Mouse (Mus musculus): ENCODE measurements around the gene Ablim1. TPM values are rescaled to one million over a fixed set of nuclear protein-coding genes. Genes with fewer than 3 reads are reported as not detected.

The Ablim1 gene
- total and polyA plus RNA-seq, 2 experiments: 16.6 to 23.7 TPM

DNA sequence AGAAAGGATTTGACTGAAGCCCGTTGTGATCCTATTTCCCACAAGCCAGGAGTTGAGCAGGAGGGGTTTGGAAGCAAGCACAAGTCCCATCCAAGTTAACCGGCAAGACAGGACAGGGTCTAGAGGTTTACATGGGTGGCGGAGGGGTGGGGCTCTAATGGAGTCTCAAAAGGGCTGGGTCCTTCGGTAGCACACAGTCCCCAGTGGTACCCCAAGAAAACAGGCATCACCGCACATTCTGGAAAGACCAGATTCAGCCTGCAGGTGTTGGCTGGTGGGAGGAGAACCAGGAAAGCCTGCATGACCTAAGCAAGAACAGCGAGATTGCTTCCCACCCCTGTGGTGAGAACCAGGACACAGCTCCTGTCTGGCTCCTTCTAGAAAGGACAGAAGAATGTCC is 186.7 kb downstream of the Ablim1 start:
- no peak for DNase-seq (ENCODE audit: extremely low read depth, low read depth, low spot score)
- H3K4me3 ChIP-seq (ENCODE audit: insufficient read depth, low read depth, low read length): no peak overlapping the region
- 92% methylated on average over 6 of the region's 6 CpGs for WGBS
- no peaks in the 10 kb centered on the region for H3K79me2 ChIP-seq (ENCODE audit: control insufficient read depth, insufficient read depth, low read length)
- H3K36me3 ChIP-seq (ENCODE audit: control insufficient read depth, insufficient read depth, low read length): no peaks in the 10 kb centered on the region; the same call in 1 of the 2 replicates
- TF ChIP-seq CTCF (IDR thresholded peaks at IDR 0.05; ENCODE audit: low read depth, low read length) (no peak), POLR2A (IDR thresholded peaks at IDR 0.05; ENCODE audit: extremely low read depth, insufficient read depth, low read length) (no peak)
- no peaks in the 10 kb centered on the region for H3K4me1 ChIP-seq (ENCODE audit: control insufficient read depth, insufficient read depth, low read length)
- no peak overlapping the region for H3K27ac ChIP-seq (replicated peaks; ENCODE audit: insufficient read depth, low read depth, low read length)
- H3K9ac ChIP-seq (ENCODE audit: low read depth, low read length): no peak overlapping the region
- H3K27me3 ChIP-seq (ENCODE audit: control insufficient read depth, insufficient read depth, low read length): no peaks in the 10 kb centered on the region

GRCm38 (mm10) chr19:57127523-57127922 is 187.2 kb downstream of the Ablim1 start:
- no peak overlapping the region for H3K4me3 ChIP-seq (ENCODE audit: insufficient read depth, low read depth, low read length)
- TF ChIP-seq POLR2A (IDR thresholded peaks at IDR 0.05; ENCODE audit: extremely low read depth, insufficient read depth, low read length) (no peak), CTCF (IDR thresholded peaks at IDR 0.05; ENCODE audit: low read depth, low read length) (no peak)
- H3K27ac ChIP-seq (replicated peaks; ENCODE audit: insufficient read depth, low read depth, low read length): no peak overlapping the region
- no peak overlapping the region for H3K9ac ChIP-seq (ENCODE audit: low read depth, low read length)
- WGBS: 94% methylated on average over 5 of the region's 5 CpGs
- no peaks in the 10 kb centered on the region for H3K4me1 ChIP-seq (ENCODE audit: control insufficient read depth, insufficient read depth, low read length)
- no peaks in the 10 kb centered on the region for H3K27me3 ChIP-seq (ENCODE audit: control insufficient read depth, insufficient read depth, low read length)
- no peaks in the 10 kb centered on the region; the same call in 1 of the 2 replicates for H3K36me3 ChIP-seq (ENCODE audit: control insufficient read depth, insufficient read depth, low read length)
- no peak for DNase-seq (ENCODE audit: extremely low read depth, low read depth, low spot score)
- no peaks in the 10 kb centered on the region for H3K79me2 ChIP-seq (ENCODE audit: control insufficient read depth, insufficient read depth, low read length)

- no peaks in the 10 kb centered on the region for H3K27me3 ChIP-seq (ENCODE audit: control insufficient read depth, insufficient read depth, low read length)
- WGBS: 94% methylated on average over 10 of the region's 10 CpGs
- TF ChIP-seq CTCF (IDR thresholded peaks at IDR 0.05; ENCODE audit: low read depth, low read length) (no peak), POLR2A (IDR thresholded peaks at IDR 0.05; ENCODE audit: extremely low read depth, insufficient read depth, low read length) (no peak)
- H3K36me3 ChIP-seq (ENCODE audit: control insufficient read depth, insufficient read depth, low read length): no peaks in the 10 kb centered on the region; the same call in 1 of the 2 replicates
- no peak overlapping the region for H3K4me3 ChIP-seq (ENCODE audit: insufficient read depth, low read depth, low read length)
- no peaks in the 10 kb centered on the region for H3K79me2 ChIP-seq (ENCODE audit: control insufficient read depth, insufficient read depth, low read length)
- DNase-seq (ENCODE audit: extremely low read depth, low read depth, low spot score): no peak
- no peak overlapping the region for H3K27ac ChIP-seq (replicated peaks; ENCODE audit: insufficient read depth, low read depth, low read length)
- H3K9ac ChIP-seq (ENCODE audit: low read depth, low read length): no peak overlapping the region
- no peaks in the 10 kb centered on the region for H3K4me1 ChIP-seq (ENCODE audit: control insufficient read depth, insufficient read depth, low read length)
Measured at GRCm38 (mm10) chr19:57126950-57127349, 187.8 kb downstream of the Ablim1 start.

DNA sequence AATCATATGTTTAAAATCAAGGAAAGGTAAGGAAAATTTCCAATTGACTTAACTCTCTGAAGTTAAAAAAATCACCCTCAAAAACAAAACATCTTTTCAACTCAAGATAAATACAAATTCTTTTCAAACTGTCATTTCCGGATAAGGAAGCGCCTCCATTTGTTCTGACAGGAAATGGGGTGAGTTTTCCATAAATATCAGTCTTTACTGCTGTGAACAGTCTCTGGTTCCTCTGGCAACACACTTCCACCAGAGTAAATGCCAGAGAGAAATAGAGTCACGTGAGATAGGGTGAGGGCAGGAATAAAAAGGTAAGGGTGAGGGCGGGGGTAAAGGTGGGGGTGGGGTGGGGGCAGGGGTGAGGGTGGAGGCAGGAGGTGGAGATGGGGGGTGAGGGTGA is 189.8 kb downstream of the Ablim1 start:
- no peak overlapping the region for H3K27ac ChIP-seq (replicated peaks; ENCODE audit: insufficient read depth, low read depth, low read length)
- H3K79me2 ChIP-seq (ENCODE audit: control insufficient read depth, insufficient read depth, low read length): no peaks in the 10 kb centered on the region
- no peak overlapping the region for H3K9ac ChIP-seq (ENCODE audit: low read depth, low read length)
- no peak for DNase-seq (ENCODE audit: extremely low read depth, low read depth, low spot score)
- H3K4me1 ChIP-seq (ENCODE audit: control insufficient read depth, insufficient read depth, low read length): no peaks in the 10 kb centered on the region
- WGBS: 77% methylated on average over 4 of the region's 4 CpGs
- H3K27me3 ChIP-seq (ENCODE audit: control insufficient read depth, insufficient read depth, low read length): no peaks in the 10 kb centered on the region
- H3K36me3 ChIP-seq (ENCODE audit: control insufficient read depth, insufficient read depth, low read length): no peaks in the 10 kb centered on the region; the same call in 1 of the 2 replicates
- TF ChIP-seq POLR2A (IDR thresholded peaks at IDR 0.05; ENCODE audit: extremely low read depth, insufficient read depth, low read length) (no peak), CTCF (IDR thresholded peaks at IDR 0.05; ENCODE audit: low read depth, low read length) (no peak)
- H3K4me3 ChIP-seq (ENCODE audit: insufficient read depth, low read depth, low read length): no peak overlapping the region

DNA sequence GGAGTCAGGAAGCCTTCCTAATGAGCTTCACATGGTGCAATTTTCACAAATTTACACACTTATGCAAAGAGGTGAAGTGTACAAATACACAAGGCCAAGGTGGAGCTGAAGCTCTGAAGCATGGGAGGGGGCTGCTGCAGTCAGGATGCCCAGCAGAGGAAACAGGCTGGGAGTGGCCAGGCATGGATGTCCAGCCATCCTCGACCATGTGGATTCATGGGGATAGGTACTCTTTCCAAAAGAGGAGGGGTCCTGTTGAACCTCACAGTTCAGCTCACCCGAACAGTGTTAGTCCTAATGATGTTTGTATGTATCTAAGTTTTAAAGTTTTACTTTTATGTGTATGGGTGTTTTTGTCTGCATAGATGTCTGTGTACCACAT is 190.6 kb downstream of the Ablim1 start:
- H3K27ac ChIP-seq (replicated peaks; ENCODE audit: insufficient read depth, low read depth, low read length): 0 out of 2 replicates have a peak overlapping the region, but pooled peaks have one; percentile 23
- H3K79me2 ChIP-seq (ENCODE audit: control insufficient read depth, insufficient read depth, low read length): no peaks in the 10 kb centered on the region
- no peaks in the 10 kb centered on the region for H3K4me1 ChIP-seq (ENCODE audit: control insufficient read depth, insufficient read depth, low read length)
- H3K9ac ChIP-seq (ENCODE audit: low read depth, low read length): no peak overlapping the region
- no peaks in the 10 kb centered on the region for H3K36me3 ChIP-seq (ENCODE audit: control insufficient read depth, insufficient read depth, low read length)
- TF ChIP-seq POLR2A (IDR thresholded peaks at IDR 0.05; ENCODE audit: extremely low read depth, insufficient read depth, low read length) (no peak), CTCF (IDR thresholded peaks at IDR 0.05; ENCODE audit: low read depth, low read length) (no peak)
- H3K27me3 ChIP-seq (ENCODE audit: control insufficient read depth, insufficient read depth, low read length): no peaks in the 10 kb centered on the region
- WGBS: 81% methylated on average over 2 of the region's 2 CpGs
- H3K4me3 ChIP-seq (ENCODE audit: insufficient read depth, low read depth, low read length): no peak overlapping the region
- DNase-seq (ENCODE audit: extremely low read depth, low read depth, low spot score): no peak

DNA sequence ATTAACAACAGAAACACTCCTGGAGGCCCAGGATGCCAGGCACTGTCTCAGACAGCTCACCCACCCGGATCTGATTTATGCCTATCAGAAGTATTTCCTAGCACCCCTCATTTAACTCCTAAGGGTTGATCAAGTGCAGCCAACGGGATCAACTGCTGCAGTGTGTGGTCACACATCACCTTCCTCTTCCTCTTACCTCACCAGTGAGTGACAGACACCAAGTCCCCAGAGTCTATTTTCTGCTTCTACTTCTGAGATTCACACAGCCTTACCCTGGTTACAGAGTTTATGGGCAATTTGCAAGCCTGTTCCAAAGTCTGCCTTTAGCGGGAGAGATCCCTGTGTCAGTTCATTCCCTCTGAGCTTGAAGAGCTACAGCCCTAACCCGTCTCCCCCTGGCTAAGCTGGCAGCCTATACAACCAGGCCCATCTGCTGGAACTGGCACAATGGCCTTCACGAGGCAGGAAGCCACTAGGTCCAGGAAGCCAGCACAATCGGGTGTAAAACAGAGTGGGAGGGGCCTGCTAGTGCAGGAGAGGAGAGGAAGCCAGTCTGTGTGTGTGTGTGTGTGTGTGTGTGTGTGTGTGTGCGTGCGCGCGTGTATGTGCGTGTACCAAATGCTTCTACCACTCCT is 191.1 kb downstream of the Ablim1 start:
- TF ChIP-seq CTCF (IDR thresholded peaks at IDR 0.05; ENCODE audit: low read depth, low read length): no peak
- no peak for TF ChIP-seq POLR2A (IDR thresholded peaks at IDR 0.05; ENCODE audit: extremely low read depth, insufficient read depth, low read length)
- Histone ChIP-seq H3K27ac (replicated peaks; ENCODE audit: insufficient read depth, low read depth, low read length) (peak overlapping the region; percentile 7; the same call in 1 of the 2 replicates), H3K79me2 (ENCODE audit: control insufficient read depth, insufficient read depth, low read length) (no peaks in the 10 kb centered on the region), H3K36me3 (ENCODE audit: control insufficient read depth, insufficient read depth, low read length) (no peaks in the 10 kb centered on the region), H3K4me1 (ENCODE audit: control insufficient read depth, insufficient read depth, low read length) (no peaks in the 10 kb centered on the region), H3K9ac (ENCODE audit: low read depth, low read length) (no peak overlapping the region), H3K27me3 (ENCODE audit: control insufficient read depth, insufficient read depth, low read length) (no peaks in the 10 kb centered on the region), H3K4me3 (ENCODE audit: insufficient read depth, low read depth, low read length) (no peak overlapping the region)
- 70% methylated on average over 11 of the region's 11 CpGs for WGBS
- DNase-seq (ENCODE audit: extremely low read depth, low read depth, low spot score): no peak

Data from liver, adult 2 months (tissue).